Mouse (Mus musculus) hindbrain, embryonic 10.5 days (tissue): Measurements from ENCODE around the gene Mad2l2. TPM values are rescaled to one million over a fixed set of nuclear protein-coding genes. Genes with fewer than 3 reads are reported as not detected.

Experiments used
- DNase-seq: peaks from one replicate; pipeline ENCODE4 v3.0.0-alpha.2; 2017; ENCODE audit warnings: low spot score
- H3K27ac ChIP-seq: fragments of 300-500 bp; sonication (generic); 2 replicates; pipeline ENCODE4 v1.5.1; 2016; ENCODE audit warnings: mild to moderate bottlenecking, moderate library complexity
- H3K27me3 ChIP-seq: fragments of 300-500 bp; sonication (generic); 2 replicates; pipeline ENCODE4 v1.6.1; 2016; ENCODE audit warnings: mild to moderate bottlenecking; ENCODE audit not compliant: poor library complexity, insufficient read depth, severe bottlenecking
- H3K36me3 ChIP-seq: fragments of 300-500 bp; sonication (generic); 2 replicates; pipeline ENCODE4 v1.6.1; 2016; ENCODE audit warnings: mild to moderate bottlenecking, moderate library complexity
- H3K4me1 ChIP-seq: fragments of 300-500 bp; sonication (generic); replicated peaks from 2 replicates; pipeline ENCODE4 v1.6.1; 2016; ENCODE audit warnings: mild to moderate bottlenecking
- H3K4me3 ChIP-seq: fragments of 300-500 bp; sonication (generic); 2 replicates; pipeline ENCODE4 v1.5.1; 2016; ENCODE audit warnings: mild to moderate bottlenecking, moderate library complexity
- H3K9me3 ChIP-seq: fragments of 300-500 bp; sonication (generic); 2 replicates; pipeline ENCODE4 v1.6.1; 2016; ENCODE audit warnings: mild to moderate bottlenecking, moderate library complexity
- polyA plus RNA-seq: library from polyadenylated mRNA; unstranded; fragments of >200 nt; fragmentation: Nextera tagmentation; extraction: Ambion mirVana; gene quantifications from 2 replicates; pipeline ENCODE4 v1.2.1, GENCODE M21; 2016

Gene Mad2l2
- polyA plus RNA-seq, 1 experiment from 2014 or later, result 86.9 TPM

DNA sequence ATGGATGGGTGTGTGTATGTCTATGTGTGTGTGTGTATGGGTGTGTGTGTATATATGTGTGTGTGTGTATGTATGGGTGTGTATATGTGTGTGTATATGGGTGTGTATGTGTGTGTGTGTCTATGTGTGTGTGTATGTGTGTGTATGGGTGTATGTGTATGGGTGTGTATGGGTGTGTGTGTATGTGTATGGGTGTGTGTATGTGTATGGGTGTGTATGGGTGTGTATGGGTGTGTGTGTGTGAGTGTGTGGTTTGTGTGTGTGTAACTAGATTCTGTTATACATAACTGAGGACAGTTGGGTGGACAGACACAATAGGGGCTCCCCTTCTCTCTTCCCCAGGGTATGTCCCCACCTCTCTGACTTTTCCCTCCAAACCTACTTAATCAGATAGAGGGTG lies 64.2 kb downstream of the Mad2l2 start:
- H3K27ac ChIP-seq, result no peak overlapping the region
- no peaks in the 10 kb centered on the region for H3K9me3 ChIP-seq
- H3K4me1 ChIP-seq, result peaks cover 14% of the 10 kb centered on the region
- no peaks in the 10 kb centered on the region for H3K36me3 ChIP-seq
- DNase-seq, result no peak
- no peak overlapping the region for H3K4me3 ChIP-seq
- peaks cover 22% of the 10 kb centered on the region for H3K27me3 ChIP-seq

Other genes with a start within 250 kb of the Mad2l2 start
- 43.4 and 52.4 TPM in 2 replicates for gene Mfn2, start 225.7 kb upstream of the Mad2l2 start, polyA plus RNA-seq
- gene Plod1, start 193.6 kb upstream of the Mad2l2 start, polyA plus RNA-seq, result 30.5 and 31.2 TPM in 2 replicates
- gene 2510039O18Rik, start 189.5 kb upstream of the Mad2l2 start, polyA plus RNA-seq, result 11.9 and 14.9 TPM in 2 replicates
- gene Nppb, start 144.6 kb upstream of the Mad2l2 start, polyA plus RNA-seq, result 0.29 TPM in 1 of 2 replicates, not detected in the other
- gene Nppa, start 129.7 kb upstream of the Mad2l2 start, polyA plus RNA-seq, result 0.21 TPM in 1 of 2 replicates, not detected in the other
- 13.9 and 17.8 TPM in 2 replicates for gene Clcn6, start 91.6 kb upstream of the Mad2l2 start, polyA plus RNA-seq
- 28.1 and 30.0 TPM in 2 replicates for gene Mthfr, start 91.3 kb upstream of the Mad2l2 start, polyA plus RNA-seq
- gene Agtrap, start 42.4 kb upstream of the Mad2l2 start, polyA plus RNA-seq, result 15.6 and 15.7 TPM in 2 replicates
- 6.5 and 13.1 TPM in 2 replicates for gene Draxin, start 314 bp downstream of the Mad2l2 start, polyA plus RNA-seq
- gene Fbxo6, start 21.8 kb downstream of the Mad2l2 start, polyA plus RNA-seq, result 11.0 and 15.6 TPM in 2 replicates
- 48.0 and 86.5 TPM in 2 replicates for gene Fbxo44, start 30.1 kb downstream of the Mad2l2 start, polyA plus RNA-seq
- 3.3 and 4.6 TPM in 2 replicates for gene Fbxo2, start 30.2 kb downstream of the Mad2l2 start, polyA plus RNA-seq
- 3.7 and 10.7 TPM in 2 replicates for gene Disp3, start 157.6 kb downstream of the Mad2l2 start, polyA plus RNA-seq